Mouse (Mus musculus): ENCODE measurements at regions not wholly inside any gene's neighbourhood (a gene's known extent, or its start where the extent isn't known, plus 50 kb on each side); places are given as distances from the start of the nearest gene placed in this dataset.

- TF ChIP-seq CTCF (IDR thresholded peaks at IDR 0.05; ENCODE audit: borderline replicate concordance, extremely low read depth, insufficient read depth, insufficient read length) = no peak
- TF ChIP-seq POLR2A (IDR thresholded peaks at IDR 0.05; ENCODE audit: borderline replicate concordance, extremely low read depth, insufficient read depth, insufficient read length, poor library complexity, severe bottlenecking) = no peak
These were observed 57.5 kb downstream of the Aym1 start for GRCm38 (mm10) chr5:113414639-113415038.

Measured in brain, embryonic 14.5 days (tissue).